ENCODE assay signal across 9 mouse cellular contexts in the genomic region with DNA sequence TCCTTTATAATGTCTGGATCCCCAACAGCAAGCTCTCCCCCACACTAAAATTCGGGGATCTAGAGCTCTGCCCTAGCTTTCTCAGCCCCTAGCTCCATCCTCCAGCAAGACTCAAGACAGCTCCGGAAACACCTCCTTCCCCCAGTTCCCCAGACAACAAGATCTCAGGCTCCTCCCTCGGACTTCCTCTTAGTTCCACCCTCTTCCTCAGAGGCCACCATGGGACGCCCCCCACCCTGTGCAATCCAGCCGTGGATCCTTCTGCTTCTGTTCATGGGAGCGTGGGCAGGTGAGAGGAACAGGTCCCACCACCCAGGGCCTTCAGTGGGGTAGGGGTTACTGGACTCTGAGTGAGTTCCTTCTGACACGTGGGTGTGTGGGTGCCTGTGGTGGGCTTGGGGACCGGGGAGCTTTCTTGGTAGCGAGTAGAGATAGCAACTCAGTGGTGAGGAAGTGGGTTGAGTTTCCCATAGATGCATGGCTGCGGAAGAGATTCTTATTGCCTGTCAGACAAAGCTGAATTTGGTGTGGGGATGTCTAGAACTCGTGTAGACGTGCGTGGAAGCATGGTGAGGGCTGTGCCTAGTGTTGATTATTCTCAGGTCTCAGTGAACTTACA. TPM values are rescaled to one million over a fixed set of nuclear protein-coding genes. Genes with fewer than 3 reads are reported as not detected.
DNase-seq lines count a peak whose midpoint lies in the region; ATAC-seq and TF ChIP-seq lines count a peak whose summit lies in the region.
"Had no signal": no experiment of that assay in that cellular context is flagged by ENCODE, and none has a peak within 500 bp of the region (broad histone marks: within the 10 kb centered on the region; RNA-seq: fewer than 3 reads in every experiment).

No protein-coding gene starts in this region.

- no peak for TF ChIP-seq CTCF in left cerebral cortex, adult 2 months (IDR thresholded peaks at IDR 0.05)

- no peak overlapping the region for H3K9ac ChIP-seq in limb, embryonic 12.5 days (replicated peaks)
- H3K9ac ChIP-seq in midbrain, embryonic 15.5 days: peak overlapping the region; percentile 20; the same call in 1 of the 2 replicates

- no peaks in the 10 kb centered on the region for H3K9me3 ChIP-seq in heart, embryonic 10.5 days
- no peaks in the 10 kb centered on the region for H3K9me3 ChIP-seq in limb, embryonic 12.5 days
- H3K9me3 ChIP-seq in midbrain, embryonic 15.5 days: no peaks in the 10 kb centered on the region

- intact Hi-C loops in left cerebral cortex, adult 2 months (cut with DNase I): no loop called here
- intact Hi-C loops in left cerebral cortex, postnatal 14 days (cut with DNase I): loop anchor here (5.0 kb wide), 1 partner anchor 94 kb away; no protein-coding TSS in a partner anchor
- intact Hi-C loops in left cerebral cortex, postnatal 4 days (cut with DNase I): no loop called here

- H3K27me3 ChIP-seq in heart, embryonic 10.5 days (ENCODE audit: insufficient read depth, poor library complexity, severe bottlenecking): peaks cover 54% of the 10 kb centered on the region
- H3K27me3 ChIP-seq in limb, embryonic 12.5 days: peaks cover 59% of the 10 kb centered on the region
- H3K27me3 ChIP-seq in midbrain, embryonic 15.5 days (replicated peaks): peaks cover 28% of the 10 kb centered on the region

- peaks cover 12% of the 10 kb centered on the region; the same call in 1 of the 2 replicates for H3K4me1 ChIP-seq in heart, embryonic 10.5 days
- H3K4me1 ChIP-seq in limb, embryonic 12.5 days (replicated peaks): peaks cover 7% of the 10 kb centered on the region; the same call in 1 of the 2 replicates
- peaks cover 21% of the 10 kb centered on the region for H3K4me1 ChIP-seq in midbrain, embryonic 15.5 days

- H3K36me3 ChIP-seq in heart, embryonic 10.5 days: no peaks in the 10 kb centered on the region
- no peaks in the 10 kb centered on the region for H3K36me3 ChIP-seq in limb, embryonic 12.5 days
- no peaks in the 10 kb centered on the region for H3K36me3 ChIP-seq in midbrain, embryonic 15.5 days (replicated peaks)

- peak overlapping the region; percentile 56; the same call in 1 of the 2 replicates for H3K4me3 ChIP-seq in left cerebral cortex, adult 2 months
- peak overlapping the region; percentile 68 for H3K4me3 ChIP-seq in heart, embryonic 10.5 days
- peak overlapping the region; percentile 52 for H3K4me3 ChIP-seq in limb, embryonic 12.5 days (replicated peaks)
- H3K4me3 ChIP-seq in midbrain, embryonic 15.5 days: peak overlapping the region; percentile 45

- no peak for DNase-seq in left cerebral cortex, adult 2 months (ENCODE audit: extremely low spot score in 1 of 2, low spot score in 2 of 2)
- no peak for DNase-seq in left cerebral cortex, postnatal 14 days (ENCODE audit: low spot score in 2 of 2)
- DNase-seq in heart, embryonic 10.5 days (ENCODE audit: low spot score): no peak
- no peak for DNase-seq in left cerebral cortex, postnatal 4 days
- DNase-seq in cerebellum, adult 18-20 months: no peak
- no peak for DNase-seq in urinary bladder, postnatal 14 days (ENCODE audit: low spot score)

- 33% methylated on average over 13 of the region's 13 CpGs for WGBS in heart, embryonic 10.5 days
- WGBS in limb, embryonic 12.5 days: 45% methylated on average over 13 of the region's 13 CpGs
- WGBS in midbrain, embryonic 15.5 days: 41% methylated on average over 13 of the region's 13 CpGs

- H3K4me2 ChIP-seq in limb, embryonic 12.5 days: peak overlapping the region; percentile 76
- H3K4me2 ChIP-seq in midbrain, embryonic 15.5 days: peak overlapping the region; percentile 74

- no peak overlapping the region for H3K27ac ChIP-seq in left cerebral cortex, adult 2 months
- H3K27ac ChIP-seq in heart, embryonic 10.5 days: no peak overlapping the region
- no peak overlapping the region for H3K27ac ChIP-seq in limb, embryonic 12.5 days
- no peak overlapping the region for H3K27ac ChIP-seq in midbrain, embryonic 15.5 days

- peak; percentile 32; the same call in 1 of the 2 replicates for ATAC-seq in limb, embryonic 12.5 days (ENCODE audit: insufficient number of reproducible peaks, insufficient read depth, low FRiP score, low TSS enrichment, low read depth)
- ATAC-seq in midbrain, embryonic 15.5 days (replicated peaks): peak; percentile 50
- ATAC-seq: Patski had no signal

RNA-seq across cellular contexts. Expression of gene Klk8, which starts 0.6 kb away (rescaled TPM):
- 1 to 10 TPM; 2.3 to 3.7 TPM for total RNA-seq in left cerebral cortex, adult 2 months (2021)
- 1 to 10 TPM; 3.3 to 5.5 TPM for total RNA-seq in left cerebral cortex, postnatal 14 days (2021)
- 25.2 and 28.5 TPM in 2 replicates for polyA plus RNA-seq in heart, embryonic 10.5 days (2016; fragmentation: Nextera tagmentation; extraction: Ambion mirVana)
- polyA plus RNA-seq in limb, embryonic 12.5 days (2016; fragmentation: Nextera tagmentation; extraction: Ambion mirVana): 12.7 and 13.4 TPM in 2 replicates
- 7.3 and 10.0 TPM in 2 replicates for polyA plus RNA-seq in midbrain, embryonic 15.5 days (2015; fragmentation: Nextera tagmentation; extraction: Ambion mirVana)
- total RNA-seq in left cerebral cortex, postnatal 4 days (2021): 10 to 100 TPM; 13.5 to 16.7 TPM
- polyA plus RNA-seq: Patski had no signal

RNA-seq across cellular contexts. Expression of gene Klk9, which starts 6.3 kb away (rescaled TPM):
- total RNA-seq in left cerebral cortex, adult 2 months (2021): not detected
- total RNA-seq in left cerebral cortex, postnatal 14 days (2021): not detected
- polyA plus RNA-seq in heart, embryonic 10.5 days (2016; fragmentation: Nextera tagmentation; extraction: Ambion mirVana): not detected in 2 replicates
- polyA plus RNA-seq in limb, embryonic 12.5 days (2016; fragmentation: Nextera tagmentation; extraction: Ambion mirVana): 0.14 and 0.19 TPM in 2 replicates
- polyA plus RNA-seq in midbrain, embryonic 15.5 days (2015; fragmentation: Nextera tagmentation; extraction: Ambion mirVana): 0.12 and 0.27 TPM in 2 replicates
- not detected for total RNA-seq in left cerebral cortex, postnatal 4 days (2021)
- polyA plus RNA-seq: Patski had no signal

RNA-seq across cellular contexts. Expression of gene Klk7, which starts 13.1 kb away (rescaled TPM):
- not detected for total RNA-seq in left cerebral cortex, adult 2 months (2021)
- not detected for total RNA-seq in left cerebral cortex, postnatal 14 days (2021)
- not detected in 2 replicates for polyA plus RNA-seq in heart, embryonic 10.5 days (2016; fragmentation: Nextera tagmentation; extraction: Ambion mirVana)
- polyA plus RNA-seq in limb, embryonic 12.5 days (2016; fragmentation: Nextera tagmentation; extraction: Ambion mirVana): 0.10 TPM in 1 of 2 replicates, not detected in the other
- polyA plus RNA-seq in midbrain, embryonic 15.5 days (2015; fragmentation: Nextera tagmentation; extraction: Ambion mirVana): not detected in 2 replicates
- under 1 TPM in 1 of 2 experiments, not detected in 1; 0.36 TPM for total RNA-seq in left cerebral cortex, postnatal 4 days (2021)
- polyA plus RNA-seq: Patski had no signal

RNA-seq across cellular contexts. Expression of gene Klk10, which starts 17.1 kb away (rescaled TPM):
- total RNA-seq in left cerebral cortex, adult 2 months (2021): not detected
- total RNA-seq in left cerebral cortex, postnatal 14 days (2021): under 1 TPM in 1 of 2 experiments, not detected in 1; 0.40 TPM
- polyA plus RNA-seq in heart, embryonic 10.5 days (2016; fragmentation: Nextera tagmentation; extraction: Ambion mirVana): 0.20 and 0.28 TPM in 2 replicates
- polyA plus RNA-seq in limb, embryonic 12.5 days (2016; fragmentation: Nextera tagmentation; extraction: Ambion mirVana): 0.35 and 0.41 TPM in 2 replicates
- polyA plus RNA-seq in midbrain, embryonic 15.5 days (2015; fragmentation: Nextera tagmentation; extraction: Ambion mirVana): 0.12 and 0.17 TPM in 2 replicates
- not detected for total RNA-seq in left cerebral cortex, postnatal 4 days (2021)
- polyA plus RNA-seq: Patski had no signal

RNA-seq across cellular contexts. Expression of gene Klk11, which starts 23.5 kb away (rescaled TPM):
- total RNA-seq in left cerebral cortex, adult 2 months (2021): not detected
- not detected for total RNA-seq in left cerebral cortex, postnatal 14 days (2021)
- not detected in 2 replicates for polyA plus RNA-seq in heart, embryonic 10.5 days (2016; fragmentation: Nextera tagmentation; extraction: Ambion mirVana)
- not detected in 2 replicates for polyA plus RNA-seq in limb, embryonic 12.5 days (2016; fragmentation: Nextera tagmentation; extraction: Ambion mirVana)
- 0.17 TPM in 1 of 2 replicates, not detected in the other for polyA plus RNA-seq in midbrain, embryonic 15.5 days (2015; fragmentation: Nextera tagmentation; extraction: Ambion mirVana)
- not detected for total RNA-seq in left cerebral cortex, postnatal 4 days (2021)
- polyA plus RNA-seq: Patski had no signal
